Mouse (Mus musculus) forebrain, embryonic 16.5 days (tissue): ENCODE measurements around the gene Kctd21. TPM values are rescaled to one million over a fixed set of nuclear protein-coding genes. Genes with fewer than 3 reads are reported as not detected.

Source experiments
- ATAC-seq: fragments of 200-750 bp; cut with Nextera tagmentation; 2 replicates; pipeline ENCODE4 v1.8.0; 2017; ENCODE audit warnings: mild to moderate bottlenecking, moderate library complexity
- H3K27ac ChIP-seq: fragments of 300-500 bp; sonication (generic); 2 replicates; pipeline ENCODE4 v1.5.1; 2014; ENCODE audit warnings: low read length, control low read depth
- H3K27me3 ChIP-seq: fragments of 300-500 bp; sonication (generic); replicated peaks from 2 replicates; pipeline ENCODE4 v1.6.1; 2014; ENCODE audit warnings: low read length; ENCODE audit not compliant: control insufficient read depth, insufficient read depth
- H3K36me3 ChIP-seq: fragments of 300-500 bp; sonication (generic); 2 replicates; pipeline ENCODE4 v1.6.1; 2014; ENCODE audit not compliant: control insufficient read depth, insufficient read depth
- H3K4me1 ChIP-seq: fragments of 300-500 bp; sonication (generic); replicated peaks from 2 replicates; pipeline ENCODE4 v1.6.1; 2014; ENCODE audit warnings: low read length; ENCODE audit not compliant: control insufficient read depth, insufficient read depth
- H3K4me2 ChIP-seq: fragments of 300-500 bp; sonication (generic); 2 replicates; pipeline ENCODE4 v1.6.1; 2014; ENCODE audit warnings: mild to moderate bottlenecking, low read length, control low read depth
- H3K4me3 ChIP-seq: fragments of 300-500 bp; sonication (generic); replicated peaks from 2 replicates; pipeline ENCODE4 v1.5.1; 2014; ENCODE audit warnings: mild to moderate bottlenecking, low read length, control low read depth
- H3K9ac ChIP-seq: fragments of 300-500 bp; sonication (generic); replicated peaks from 2 replicates; pipeline ENCODE4 v1.6.1; 2014; ENCODE audit warnings: low read depth, low read length, control low read depth
- H3K9me3 ChIP-seq: fragments of 300-500 bp; sonication (generic); 2 replicates; pipeline ENCODE4 v1.6.1; 2016; ENCODE audit warnings: low read length; ENCODE audit not compliant: control insufficient read depth
- WGBS: fragments of 180-500 bp; shearing (Covaris S2); extraction: QIAGEN DNeasy Blood & Tissue Kit; methylation state at CpG from one replicate; pipeline ENCODE4 v1.1.7; 2014; 5-methylcytosine and 5-hydroxymethylcytosine counted together
- polyA plus RNA-seq: library from polyadenylated mRNA; unstranded; fragments of >200 nt; fragmentation: Nextera tagmentation; extraction: Ambion mirVana; gene quantifications from 2 replicates; pipeline ENCODE4 v1.2.1, GENCODE M21; 2015

Kctd21 gene
- polyA plus RNA-seq, 1 experiment from 2014 or later, result 7.5 TPM

GRCm38 (mm10) chr7:97312856-97313255 lies 19.3 kb upstream of the Kctd21 start:
- Histone ChIP-seq H3K4me1 (no peaks in the 10 kb centered on the region), H3K27me3 (no peaks in the 10 kb centered on the region), H3K4me2 (no peak overlapping the region), H3K9me3 (no peaks in the 10 kb centered on the region; the same call in 1 of the 2 replicates), H3K27ac (no peak overlapping the region), H3K4me3 (no peak overlapping the region), H3K36me3 (peaks cover 23% of the 10 kb centered on the region), H3K9ac (no peak overlapping the region)
- 85% methylated on average over 6 of the region's 6 CpGs for WGBS
- no peak for ATAC-seq

- no peak for ATAC-seq
- Histone ChIP-seq H3K36me3 (peaks cover 20% of the 10 kb centered on the region), H3K4me3 (no peak overlapping the region), H3K9ac (no peak overlapping the region), H3K9me3 (no peaks in the 10 kb centered on the region; the same call in 1 of the 2 replicates), H3K4me2 (no peak overlapping the region), H3K27ac (no peak overlapping the region), H3K27me3 (no peaks in the 10 kb centered on the region), H3K4me1 (no peaks in the 10 kb centered on the region)
- 87% methylated on average over 7 of the region's 7 CpGs for WGBS
These were observed 18.6 kb upstream of the Kctd21 start for GRCm38 (mm10) chr7:97313364-97313995.

GRCm38 (mm10) chr7:97314646-97315045 lies 17.5 kb upstream of the Kctd21 start:
- ATAC-seq, result no peak
- no peak overlapping the region for H3K4me3 ChIP-seq
- no peak overlapping the region for H3K4me2 ChIP-seq
- peaks cover 16% of the 10 kb centered on the region for H3K36me3 ChIP-seq
- no peak overlapping the region for H3K27ac ChIP-seq
- no peak overlapping the region for H3K9ac ChIP-seq
- no peaks in the 10 kb centered on the region for H3K4me1 ChIP-seq
- 81% methylated on average over 5 of the region's 5 CpGs for whole genome bisulfite sequencing
- H3K27me3 ChIP-seq, result no peaks in the 10 kb centered on the region
- H3K9me3 ChIP-seq, result no peaks in the 10 kb centered on the region

GRCm38 (mm10) chr7:97315656-97316055 lies 16.5 kb upstream of the Kctd21 start:
- Histone ChIP-seq H3K9me3 (no peaks in the 10 kb centered on the region), H3K4me3 (no peak overlapping the region), H3K4me1 (no peaks in the 10 kb centered on the region), H3K36me3 (peaks cover 17% of the 10 kb centered on the region), H3K27me3 (no peaks in the 10 kb centered on the region), H3K27ac (no peak overlapping the region), H3K9ac (no peak overlapping the region), H3K4me2 (no peak overlapping the region)
- WGBS, result 91% methylated on average over 6 of the region's 6 CpGs
- no peak for ATAC-seq

- H3K4me1 ChIP-seq, result no peaks in the 10 kb centered on the region
- no peak for ATAC-seq
- no peaks in the 10 kb centered on the region for H3K9me3 ChIP-seq
- H3K4me3 ChIP-seq, result no peak overlapping the region
- H3K36me3 ChIP-seq, result peaks cover 12% of the 10 kb centered on the region
- H3K4me2 ChIP-seq, result no peak overlapping the region
- no peaks in the 10 kb centered on the region for H3K27me3 ChIP-seq
- H3K9ac ChIP-seq, result no peak overlapping the region
- 86% methylated on average over 3 of the region's 3 CpGs for WGBS
- H3K27ac ChIP-seq, result no peak overlapping the region
These were observed 14.4 kb upstream of the Kctd21 start for GRCm38 (mm10) chr7:97317706-97318105.

GRCm38 (mm10) chr7:97324342-97324741 lies 7.8 kb upstream of the Kctd21 start:
- WGBS, result 95% methylated on average over 8 of the region's 8 CpGs
- no peaks in the 10 kb centered on the region for H3K9me3 ChIP-seq
- peaks cover 8% of the 10 kb centered on the region for H3K4me1 ChIP-seq
- H3K27me3 ChIP-seq, result peaks cover 14% of the 10 kb centered on the region
- no peak overlapping the region for H3K4me2 ChIP-seq
- no peak overlapping the region for H3K9ac ChIP-seq
- no peak for ATAC-seq
- no peak overlapping the region for H3K4me3 ChIP-seq
- no peak overlapping the region for H3K27ac ChIP-seq
- H3K36me3 ChIP-seq, result peaks cover 5% of the 10 kb centered on the region

- peak overlapping the region; percentile 37 for H3K4me3 ChIP-seq
- 14% methylated on average over 81 of the region's 96 CpGs for WGBS
- peak overlapping the region; percentile 35; the same call in 1 of the 2 replicates for H3K9ac ChIP-seq
- H3K27ac ChIP-seq, result no peak overlapping the region
- no peaks in the 10 kb centered on the region for H3K9me3 ChIP-seq
- ATAC-seq, result peak; percentile 54
- H3K4me2 ChIP-seq, result peak overlapping the region; percentile 52
- H3K27me3 ChIP-seq, result peaks cover 14% of the 10 kb centered on the region
- peaks cover 2% of the 10 kb centered on the region; the same call in 1 of the 2 replicates for H3K36me3 ChIP-seq
- peaks cover 11% of the 10 kb centered on the region for H3K4me1 ChIP-seq
These were observed 6.8 kb upstream of the Kctd21 start for GRCm38 (mm10) chr7:97325156-97325985.

- Histone ChIP-seq H3K27ac (no peak overlapping the region), H3K4me1 (peaks cover 21% of the 10 kb centered on the region), H3K27me3 (peaks cover 14% of the 10 kb centered on the region), H3K9me3 (no peaks in the 10 kb centered on the region), H3K36me3 (peaks cover 2% of the 10 kb centered on the region; the same call in 1 of the 2 replicates), H3K4me2 (no peak overlapping the region), H3K4me3 (no peak overlapping the region), H3K9ac (no peak overlapping the region)
- 94% methylated on average over 4 of the region's 4 CpGs for WGBS
- ATAC-seq, result no peak
These were observed 4.8 kb upstream of the Kctd21 start for GRCm38 (mm10) chr7:97327376-97327775.

GRCm38 (mm10) chr7:97328891-97329588 lies 3.1 kb upstream of the Kctd21 start:
- no peak overlapping the region for H3K4me2 ChIP-seq
- H3K9ac ChIP-seq, result no peak overlapping the region
- no peak for ATAC-seq
- H3K4me3 ChIP-seq, result no peak overlapping the region
- H3K27ac ChIP-seq, result no peak overlapping the region
- peaks cover 13% of the 10 kb centered on the region for H3K27me3 ChIP-seq
- H3K36me3 ChIP-seq, result peaks cover 2% of the 10 kb centered on the region; the same call in 1 of the 2 replicates
- H3K9me3 ChIP-seq, result no peaks in the 10 kb centered on the region
- peaks cover 29% of the 10 kb centered on the region for H3K4me1 ChIP-seq
- 70% methylated on average over 13 of the region's 13 CpGs for WGBS
